Mouse (Mus musculus) gastrocnemius, postnatal 25 days (tissue): ENCODE measurements around the gene Abcb6. TPM values are rescaled to one million over a fixed set of nuclear protein-coding genes. Genes with fewer than 3 reads are reported as not detected.

Experiments used
- DNase-seq: peaks from one replicate; pipeline ENCODE4 v3.0.0; 2022
- long read RNA-seq, 2 experiments: library from polyadenylated mRNA; stranded (forward); transcript quantifications; one replicate each; pipeline ENCODE4 v2.0.0; 2021
- total RNA-seq, 2 experiments: library from RNA; stranded (reverse); gene quantifications; 1 replicate in 1 of 2; 2 replicates in 1 of 2; pipeline ENCODE4 v1.2.3; 2021

The Abcb6 gene
- total RNA-seq, result 10 to 100 TPM; 23.5 to 31.0 TPM
- long read RNA-seq, experiment 1, transcript Abcb6-201 (19 exons, 2,966 nt), result major isoform, 16 of 21 reads
- long read RNA-seq, experiment 1, partial matches to known transcripts, result 4 of 21 reads
- long read RNA-seq, experiment 1, other reads (novel, unspliced or antisense), result 1 of 21 reads
- long read RNA-seq, experiment 2, transcript Abcb6-201 (19 exons, 2,966 nt), result major isoform, 36 of 42 reads
- long read RNA-seq, experiment 2, partial matches to known transcripts, result 3 of 42 reads
- long read RNA-seq, experiment 2, other reads (novel, unspliced or antisense), result 3 of 42 reads

GRCm38 (mm10) chr1:75180105-75180590 is at the start of gene Abcb6:
Gene Abcb6, minus strand, starts transcription at chr1:75180392.
- peak; percentile 85 for DNase-seq

GRCm38 (mm10) chr1:75229158-75229557 is 49.0 kb upstream of the Abcb6 start:
- no peak for DNase-seq

- DNase-seq, result no peak
These were observed 47.5 kb upstream of the Abcb6 start for GRCm38 (mm10) chr1:75227653-75228052.

- DNase-seq, result no peak
These were observed 45.9 kb upstream of the Abcb6 start for GRCm38 (mm10) chr1:75226138-75226537.

- no peak for DNase-seq
These were observed 45.3 kb upstream of the Abcb6 start for GRCm38 (mm10) chr1:75225473-75225872.

- no peak for DNase-seq
These were observed 43.3 kb upstream of the Abcb6 start for GRCm38 (mm10) chr1:75223532-75223931.

GRCm38 (mm10) chr1:75222926-75223325 is 42.7 kb upstream of the Abcb6 start:
- DNase-seq, result no peak

- no peak for DNase-seq
These were observed 41.3 kb upstream of the Abcb6 start for GRCm38 (mm10) chr1:75221538-75221937.

- no peak for DNase-seq
These were observed 39.3 kb upstream of the Abcb6 start, which contains the start of gene Tuba4a for GRCm38 (mm10) chr1:75219531-75219930. Gene Tuba4a, minus strand, starts transcription at chr1:75219865.

- peak; percentile 88 for DNase-seq
These were observed 38.9 kb upstream of the Abcb6 start for GRCm38 (mm10) chr1:75219078-75219477.

GRCm38 (mm10) chr1:75218227-75219001 is 38.2 kb upstream of the Abcb6 start:
- peak; percentile 90 for DNase-seq

GRCm38 (mm10) chr1:75217893-75218226 is 37.7 kb upstream of the Abcb6 start:
- no peak for DNase-seq

GRCm38 (mm10) chr1:75216797-75217585 is 36.8 kb upstream of the Abcb6 start:
- peak; percentile 77 for DNase-seq

- peak; percentile 66 for DNase-seq
These were observed 35.6 kb upstream of the Abcb6 start for GRCm38 (mm10) chr1:75215785-75216184.

GRCm38 (mm10) chr1:75214886-75215285 is 34.7 kb upstream of the Abcb6 start:
- DNase-seq, result peak; percentile 40

- DNase-seq, result no peak
These were observed 34.2 kb upstream of the Abcb6 start for GRCm38 (mm10) chr1:75214442-75214841.

GRCm38 (mm10) chr1:75213096-75213495 is 32.9 kb upstream of the Abcb6 start:
- no peak for DNase-seq

- no peak for DNase-seq
These were observed 32.4 kb upstream of the Abcb6 start for GRCm38 (mm10) chr1:75212542-75212941.

GRCm38 (mm10) chr1:75211141-75211708 is 31.0 kb upstream of the Abcb6 start:
- DNase-seq, result no peak

GRCm38 (mm10) chr1:75210136-75211087 is 30.2 kb upstream of the Abcb6 start, which contains the start of the genes Glb1l and Stk16:
Gene Glb1l, minus strand, starts transcription at chr1:75210813.
Gene Stk16, plus strand, starts transcription at chr1:75210838.
- DNase-seq, result peak; percentile 94
